Comparison of ENCODE assay signal across 9 mouse cellular contexts in the genomic region with DNA sequence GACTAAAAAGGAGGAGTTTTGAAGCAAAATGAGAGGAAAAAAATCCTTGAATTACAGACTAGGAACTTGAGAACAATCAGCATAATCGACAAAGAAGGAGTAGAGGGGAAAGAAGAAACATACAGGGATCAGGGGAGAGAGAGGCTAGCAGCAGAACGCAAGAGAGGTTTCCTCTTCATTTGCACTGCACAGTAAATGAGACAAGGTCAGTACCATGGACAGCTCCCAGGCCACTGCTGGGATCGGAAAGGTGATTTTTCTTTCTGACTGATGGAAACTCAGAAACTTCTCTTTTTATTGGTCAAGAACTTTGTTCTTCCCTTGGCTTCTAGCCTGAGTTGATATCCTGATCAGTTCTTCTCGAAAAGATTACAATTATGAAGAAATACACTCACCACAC. TPM values are rescaled to one million over a fixed set of nuclear protein-coding genes. Genes with fewer than 3 reads are reported as not detected.
DNase-seq lines count a peak whose midpoint lies in the region; ATAC-seq lines count a peak whose summit lies in the region.
"Had no signal": no experiment of that assay in that cellular context is flagged by ENCODE, and none has a peak within 500 bp of the region (broad histone marks: within the 10 kb centered on the region; RNA-seq: fewer than 3 reads in every experiment).

No protein-coding gene starts in this region.

- H3K9ac ChIP-seq in forebrain, embryonic 15.5 days (replicated peaks) = no peak overlapping the region
- H3K9ac ChIP-seq in hindbrain, embryonic 15.5 days = no peak overlapping the region
- H3K9ac ChIP-seq in midbrain, embryonic 15.5 days = no peak overlapping the region
- H3K9ac ChIP-seq: embryonic facial prominence, embryonic 15.5 days had no signal

- H3K4me1 ChIP-seq in forebrain, embryonic 10.5 days = peaks cover 15% of the 10 kb centered on the region
- H3K4me1 ChIP-seq in forebrain, embryonic 15.5 days = peaks cover 8% of the 10 kb centered on the region
- H3K4me1 ChIP-seq in hindbrain, embryonic 15.5 days (replicated peaks) = peaks cover 4% of the 10 kb centered on the region
- H3K4me1 ChIP-seq in midbrain, embryonic 15.5 days = peaks cover 9% of the 10 kb centered on the region; the same call in 1 of the 2 replicates

- peaks cover 45% of the 10 kb centered on the region for H3K27me3 ChIP-seq in forebrain, embryonic 10.5 days (ENCODE audit: poor library complexity, severe bottlenecking)
- H3K27me3 ChIP-seq in forebrain, embryonic 15.5 days = no peaks in the 10 kb centered on the region
- H3K27me3 ChIP-seq in hindbrain, embryonic 15.5 days = no peaks in the 10 kb centered on the region
- H3K27me3 ChIP-seq in midbrain, embryonic 15.5 days (replicated peaks) = 0 out of 2 replicates have a peak, but pooled peaks cover 4% of the 10 kb centered on the region

- no peak overlapping the region for H3K4me3 ChIP-seq in forebrain, embryonic 10.5 days
- H3K4me3 ChIP-seq in forebrain, embryonic 15.5 days = no peak overlapping the region
- H3K4me3 ChIP-seq in hindbrain, embryonic 15.5 days = no peak overlapping the region
- H3K4me3 ChIP-seq in midbrain, embryonic 15.5 days = no peak overlapping the region

- 4% methylated on average over 4 of the region's 4 CpGs for WGBS in forebrain, embryonic 10.5 days
- 10% methylated on average over 4 of the region's 4 CpGs for WGBS in forebrain, embryonic 15.5 days
- WGBS in hindbrain, embryonic 15.5 days = 10% methylated on average over 4 of the region's 4 CpGs
- WGBS in midbrain, embryonic 15.5 days = 9% methylated on average over 4 of the region's 4 CpGs

- no peak overlapping the region for H3K4me2 ChIP-seq in forebrain, embryonic 15.5 days (replicated peaks)
- H3K4me2 ChIP-seq in hindbrain, embryonic 15.5 days = peak overlapping the region; percentile 76
- H3K4me2 ChIP-seq in midbrain, embryonic 15.5 days = peak overlapping the region; percentile 67; the same call in 1 of the 2 replicates

- peak; percentile 57 for DNase-seq in forebrain, embryonic 10.5 days (ENCODE audit: extremely low spot score, low spot score)
- DNase-seq in ovary, postnatal 10 days (ENCODE audit: low spot score) = peak; percentile 57
- DNase-seq in ovary, adult 18-20 months (ENCODE audit: low spot score) = no peak
- no peak for DNase-seq in left cerebral cortex, postnatal 36 days (ENCODE audit: low spot score in 2 of 2)

- no peak overlapping the region for H3K27ac ChIP-seq in forebrain, embryonic 10.5 days
- H3K27ac ChIP-seq in forebrain, embryonic 15.5 days (replicated peaks) = no peak overlapping the region
- H3K27ac ChIP-seq in hindbrain, embryonic 15.5 days (replicated peaks) = no peak overlapping the region
- no peak overlapping the region for H3K27ac ChIP-seq in midbrain, embryonic 15.5 days
- H3K27ac ChIP-seq: embryonic facial prominence, embryonic 15.5 days had no signal

- no peak for ATAC-seq in forebrain, embryonic 15.5 days (replicated peaks)
- no peak for ATAC-seq in hindbrain, embryonic 15.5 days (ENCODE audit: low FRiP score, low read depth)
- ATAC-seq in midbrain, embryonic 15.5 days (replicated peaks) = no peak
- no peak for ATAC-seq in erythroblast, adult 5-6 weeks (replicated peaks; ENCODE audit: low FRiP score, poor library complexity, severe bottlenecking)

- no peaks in the 10 kb centered on the region for H3K36me3 ChIP-seq in forebrain, embryonic 10.5 days (replicated peaks)
- H3K36me3 ChIP-seq in forebrain, embryonic 15.5 days = no peaks in the 10 kb centered on the region
- no peaks in the 10 kb centered on the region for H3K36me3 ChIP-seq in hindbrain, embryonic 15.5 days
- no peaks in the 10 kb centered on the region for H3K36me3 ChIP-seq in midbrain, embryonic 15.5 days (replicated peaks)
- H3K36me3 ChIP-seq: embryonic facial prominence, embryonic 15.5 days had no signal

- intact Hi-C loops in left cerebral cortex, postnatal 36 days (cut with DNase I) = loop anchor here (5.0 to 10.0 kb wide), 3 partner anchors 242 to 807 kb away; no protein-coding TSS in a partner anchor

- no peaks in the 10 kb centered on the region for H3K9me3 ChIP-seq in forebrain, embryonic 10.5 days
- H3K9me3 ChIP-seq in forebrain, embryonic 15.5 days = no peaks in the 10 kb centered on the region
- no peaks in the 10 kb centered on the region for H3K9me3 ChIP-seq in hindbrain, embryonic 15.5 days
- H3K9me3 ChIP-seq in midbrain, embryonic 15.5 days = no peaks in the 10 kb centered on the region
- H3K9me3 ChIP-seq: embryonic facial prominence, embryonic 15.5 days had no signal

RNA-seq across cellular contexts. Expression of gene Brinp1, which starts 1.4 kb away (rescaled TPM):
- 0.81 and 1.3 TPM in 2 replicates for polyA plus RNA-seq in forebrain, embryonic 10.5 days (2016; fragmentation: Nextera tagmentation; extraction: Ambion mirVana)
- 27.0 and 34.0 TPM in 2 replicates for polyA plus RNA-seq in forebrain, embryonic 15.5 days (2015; fragmentation: Nextera tagmentation; extraction: Ambion mirVana)
- polyA plus RNA-seq in hindbrain, embryonic 15.5 days (2015; fragmentation: Nextera tagmentation; extraction: Ambion mirVana) = 76.7 and 81.2 TPM in 2 replicates
- 54.6 and 59.2 TPM in 2 replicates for polyA plus RNA-seq in midbrain, embryonic 15.5 days (2015; fragmentation: Nextera tagmentation; extraction: Ambion mirVana)
- total RNA-seq in left cerebral cortex, postnatal 36 days (2021) = 100 to 1,000 TPM; 263 to 293 TPM
- total RNA-seq in erythroblast, adult 5-6 weeks (2015; ENCODE audit: low replicate concordance) = not detected in 2 replicates
- total RNA-seq in erythroblast, adult 5-6 weeks (2017; ENCODE audit: low replicate concordance) = not detected in 2 replicates

Comparison
In these comparisons a context has a peak if more than half of its experiments do, and no peak if none do; other contexts are left out.
1. DNase-seq: peak in forebrain, embryonic 10.5 days (single experiment) and ovary, postnatal 10 days (single experiment); none in ovary, adult 18-20 months (single experiment) and left cerebral cortex, postnatal 36 days (0 of 2).
2. RNA of gene Brinp1, which starts 1.4 kb away (polyA plus RNA-seq): 76.7 to 81.2 TPM in hindbrain, embryonic 15.5 days, 54.6 to 59.2 TPM in midbrain, embryonic 15.5 days and 27.0 to 34.0 TPM in forebrain, embryonic 15.5 days; 0.81 to 1.3 TPM in forebrain, embryonic 10.5 days; every median in the first group is over 10 times any median in the second.